Mouse (Mus musculus) hindbrain, embryonic 12.5 days (tissue): ENCODE data around the gene Gm6169. TPM values are rescaled to one million over a fixed set of nuclear protein-coding genes. Genes with fewer than 3 reads are reported as not detected.
"Not testable (repeated sequence)": the region's sequence is repeated elsewhere in the genome, so short reads cannot be mapped to it uniquely, and the experiment has no call there.

Source experiments
- ATAC-seq: fragments of 200-750 bp; cut with Nextera tagmentation; 2 replicates; pipeline ENCODE4 v1.8.0; 2017; ENCODE audit warnings: moderate TSS enrichment; ENCODE audit not compliant: low FRiP score
- H3K27ac ChIP-seq: fragments of 300-500 bp; sonication (generic); 2 replicates; pipeline ENCODE4 v1.5.1; 2016; ENCODE audit warnings: mild to moderate bottlenecking
- H3K27me3 ChIP-seq: fragments of 300-500 bp; sonication (generic); 2 replicates; pipeline ENCODE4 v1.6.1; 2016; ENCODE audit warnings: mild to moderate bottlenecking
- H3K36me3 ChIP-seq: fragments of 300-500 bp; sonication (generic); 2 replicates; pipeline ENCODE4 v1.6.1; 2016; ENCODE audit warnings: mild to moderate bottlenecking
- H3K4me1 ChIP-seq: fragments of 300-500 bp; sonication (generic); 2 replicates; pipeline ENCODE4 v1.6.1; 2016
- H3K4me2 ChIP-seq: fragments of 300-500 bp; sonication (generic); replicated peaks from 2 replicates; pipeline ENCODE4 v1.6.1; 2016; ENCODE audit warnings: mild to moderate bottlenecking
- H3K4me3 ChIP-seq: fragments of 300-500 bp; sonication (generic); 2 replicates; pipeline ENCODE4 v1.5.1; 2016; ENCODE audit warnings: mild to moderate bottlenecking
- H3K9ac ChIP-seq: fragments of 300-500 bp; sonication (generic); 2 replicates; pipeline ENCODE4 v1.6.1; 2016; ENCODE audit warnings: mild to moderate bottlenecking, moderate library complexity
- H3K9me3 ChIP-seq: fragments of 300-500 bp; sonication (generic); replicated peaks from 2 replicates; pipeline ENCODE4 v1.6.1; 2016; ENCODE audit warnings: mild to moderate bottlenecking
- WGBS: fragments of 180-500 bp; shearing (Covaris S2); methylation state at CpG from one replicate; pipeline ENCODE4 v1.1.7; 2016; 5-methylcytosine and 5-hydroxymethylcytosine counted together
- polyA plus RNA-seq: library from polyadenylated mRNA; unstranded; fragments of >200 nt; fragmentation: Nextera tagmentation; extraction: Ambion mirVana; gene quantifications from 2 replicates; pipeline ENCODE4 v1.2.1, GENCODE M21; 2016

The Gm6169 gene
- polyA plus RNA-seq, 1 experiment from 2014 or later = 1.4 TPM

DNA sequence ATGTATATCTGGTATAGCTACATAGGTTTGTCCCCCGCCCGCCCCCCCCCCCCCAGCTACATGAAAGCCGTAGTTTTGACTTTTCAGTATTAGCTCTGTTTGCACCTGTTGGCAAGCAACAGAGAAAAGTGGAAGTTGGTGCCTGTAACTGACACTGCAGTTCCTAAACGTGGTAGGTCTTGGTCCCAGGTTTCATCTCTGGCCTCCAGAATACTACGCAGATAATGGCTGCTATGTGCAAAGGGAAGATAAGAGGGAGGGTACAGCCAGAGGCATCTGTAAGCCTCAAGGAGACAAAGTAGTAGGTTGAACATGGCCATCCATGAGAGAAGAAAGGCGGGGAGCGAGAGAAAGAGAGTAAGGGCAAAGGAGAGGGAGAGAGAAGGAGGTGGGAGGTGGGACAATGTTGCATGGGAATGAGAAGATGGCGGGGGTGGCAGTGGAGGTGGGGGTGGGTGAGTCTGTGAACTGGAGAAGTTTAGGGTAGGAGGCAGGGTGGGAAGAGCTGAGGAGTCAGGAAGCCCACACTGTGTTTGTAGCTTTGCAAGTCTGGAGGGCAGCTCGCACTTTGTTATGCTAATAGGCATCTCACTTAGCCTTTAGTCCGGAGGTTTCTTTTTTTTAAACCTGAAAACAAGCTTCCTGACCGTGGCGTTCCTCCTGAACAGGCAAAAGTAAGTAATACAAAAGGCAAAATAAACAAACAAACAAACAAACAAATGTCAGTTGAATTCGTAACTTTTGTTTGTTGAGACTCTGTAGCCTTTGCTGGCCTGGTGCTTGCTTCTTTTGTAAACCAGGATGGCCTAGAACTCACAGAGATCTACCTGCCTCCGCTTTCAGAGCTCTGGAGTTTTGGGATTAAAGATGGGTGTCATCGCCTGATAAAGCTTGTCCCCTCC is 32.1 kb downstream of the Gm6169 start, which contains the start of gene Fam169a:
Gene Fam169a (plus strand): TSS at position 638 of the 902 bp plus-strand sequence.
- Histone ChIP-seq H3K4me3 (no peak within 1 kb of the TSS), H3K9me3 (no peaks in the 10 kb centered on the region), H3K9ac (no peak within 1 kb of the TSS), H3K4me1 (peaks cover 9% of the 10 kb centered on the region; the same call in 1 of the 2 replicates), H3K4me2 (no peak within 1 kb of the TSS), H3K27ac (no peak within 1 kb of the TSS), H3K27me3 (peaks cover 20% of the 10 kb centered on the region), H3K36me3 (no peaks in the 10 kb centered on the region)
- ATAC-seq = no peak
- 31% methylated on average over 15 of the region's 15 CpGs for WGBS

DNA sequence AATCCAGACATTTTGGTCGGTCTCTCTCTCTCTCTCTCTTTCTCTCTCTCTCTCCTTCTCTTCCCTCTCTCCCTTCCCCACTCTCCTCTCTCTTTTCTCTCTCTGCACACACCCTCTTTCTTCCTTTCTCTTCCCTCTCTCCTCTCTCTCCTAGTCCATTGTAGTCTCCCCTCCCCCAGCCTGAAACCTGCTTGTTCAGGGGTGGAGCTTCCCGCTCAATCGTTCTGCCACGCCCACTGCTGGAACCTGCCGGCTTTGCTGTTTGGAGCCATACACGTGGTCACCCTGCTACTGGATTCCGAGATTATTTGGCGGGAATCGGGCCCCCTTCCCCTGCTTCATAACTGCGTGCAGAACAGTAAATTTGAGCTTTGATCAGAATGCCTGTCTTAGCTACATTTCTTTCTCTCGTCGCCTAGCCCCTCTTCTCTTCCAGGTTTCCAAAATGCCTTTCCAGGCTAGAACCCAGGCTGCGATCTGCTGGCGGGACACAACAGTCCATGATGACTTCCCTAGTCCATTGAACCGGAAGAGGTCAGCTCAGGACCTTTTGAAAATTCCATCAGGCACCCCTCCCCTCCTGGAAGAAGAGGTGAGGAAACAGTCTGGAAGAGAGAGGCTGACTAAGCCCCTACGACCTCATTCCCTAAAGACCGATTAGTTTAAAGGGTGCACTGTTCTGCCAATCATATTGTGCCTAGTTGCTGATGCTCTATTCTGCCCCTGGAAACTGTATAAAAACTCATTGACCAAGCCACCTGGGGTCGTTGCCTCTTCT is 34.0 kb downstream of the Gm6169 start:
- 41% methylated on average over 18 of the region's 18 CpGs for WGBS
- H3K27ac ChIP-seq, H3K4me2 ChIP-seq, ATAC-seq, H3K36me3 ChIP-seq, H3K4me3 ChIP-seq, H3K9me3 ChIP-seq, H3K4me1 ChIP-seq, H3K9ac ChIP-seq: not testable (repeated sequence)
- peaks cover 19% of the 10 kb centered on the region for H3K27me3 ChIP-seq

DNA sequence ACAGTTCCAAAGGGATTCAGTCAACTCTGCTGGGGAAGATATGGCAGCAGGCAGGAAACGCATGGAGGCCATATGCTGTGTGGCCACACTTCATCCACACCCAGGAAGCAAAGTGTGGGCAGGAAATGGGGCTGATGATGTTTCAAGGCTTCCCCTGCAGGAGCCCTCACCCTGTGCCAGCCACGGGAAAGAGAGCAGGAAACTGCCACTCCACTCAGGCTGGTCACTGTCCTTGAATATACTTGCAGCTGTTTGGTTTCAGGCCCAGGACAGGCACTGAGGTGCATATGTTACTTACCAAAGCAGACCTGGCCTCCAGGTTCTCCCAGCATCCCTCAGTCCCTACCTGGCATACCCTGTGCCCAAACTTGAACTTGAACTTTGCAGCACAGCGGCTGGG is 34.6 kb downstream of the Gm6169 start:
- Histone ChIP-seq H3K9me3 (no peaks in the 10 kb centered on the region), H3K4me2 (no peak overlapping the region), H3K36me3 (no peaks in the 10 kb centered on the region), H3K27me3 (peaks cover 15% of the 10 kb centered on the region), H3K4me1 (peaks cover 9% of the 10 kb centered on the region; the same call in 1 of the 2 replicates), H3K9ac (no peak overlapping the region), H3K4me3 (no peak overlapping the region), H3K27ac (no peak overlapping the region)
- 57% methylated on average over 3 of the region's 3 CpGs for WGBS
- ATAC-seq = no peak

DNA sequence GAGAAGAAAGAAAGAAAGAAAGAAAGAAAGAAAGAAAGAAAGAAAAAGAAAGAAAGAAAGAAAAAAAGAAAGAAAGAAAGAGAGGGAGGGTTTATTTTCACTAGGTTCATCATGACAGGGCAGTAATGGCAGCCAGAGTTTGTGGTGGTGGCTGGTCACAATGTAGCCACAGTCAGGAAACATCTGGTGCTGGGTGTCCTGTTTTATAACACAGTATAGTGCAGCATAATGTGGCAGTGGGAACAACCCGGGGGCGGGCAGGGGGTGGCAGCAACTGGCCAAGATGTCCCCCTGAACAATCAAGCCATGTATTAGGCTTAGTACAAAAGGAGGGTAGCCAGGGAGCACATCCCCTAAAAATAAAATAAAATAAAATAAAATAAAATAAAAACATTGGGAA is 35.6 kb downstream of the Gm6169 start:
- H3K4me2 ChIP-seq = no peak overlapping the region
- no peak overlapping the region for H3K9ac ChIP-seq
- H3K27ac ChIP-seq = no peak overlapping the region
- H3K4me3 ChIP-seq = no peak overlapping the region
- WGBS = 95% methylated on average over 2 of the region's 2 CpGs
- H3K36me3 ChIP-seq = no peaks in the 10 kb centered on the region
- no peaks in the 10 kb centered on the region for H3K9me3 ChIP-seq
- ATAC-seq = no peak
- H3K4me1 ChIP-seq = peaks cover 9% of the 10 kb centered on the region; the same call in 1 of the 2 replicates
- H3K27me3 ChIP-seq = peaks cover 15% of the 10 kb centered on the region

DNA sequence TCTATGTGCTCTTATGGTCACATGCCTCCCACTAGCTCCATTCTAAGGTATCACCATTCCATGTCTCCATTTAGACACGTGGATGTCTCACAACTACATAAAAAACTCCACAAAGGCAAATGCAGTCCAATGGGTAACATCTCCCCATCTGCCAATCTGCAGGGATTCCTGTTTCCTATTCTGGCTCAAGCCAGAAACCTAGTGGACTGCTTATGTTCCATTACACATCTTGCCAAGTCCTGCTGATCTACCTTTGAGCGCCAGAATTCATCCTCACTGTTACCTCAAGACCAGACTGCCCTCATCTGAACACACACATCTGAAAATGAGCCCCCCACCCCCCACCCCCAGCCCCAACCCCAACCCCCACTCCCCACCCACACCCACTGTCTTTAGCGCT is 36.9 kb downstream of the Gm6169 start:
- Histone ChIP-seq H3K9ac (no peak overlapping the region), H3K4me2 (no peak overlapping the region), H3K9me3 (no peaks in the 10 kb centered on the region), H3K27me3 (peaks cover 6% of the 10 kb centered on the region; the same call in 1 of the 2 replicates), H3K27ac (no peak overlapping the region), H3K4me3 (no peak overlapping the region), H3K4me1 (peaks cover 4% of the 10 kb centered on the region; the same call in 1 of the 2 replicates), H3K36me3 (no peaks in the 10 kb centered on the region)
- 88% methylated on average over 3 of the region's 3 CpGs for WGBS
- ATAC-seq = no peak

DNA sequence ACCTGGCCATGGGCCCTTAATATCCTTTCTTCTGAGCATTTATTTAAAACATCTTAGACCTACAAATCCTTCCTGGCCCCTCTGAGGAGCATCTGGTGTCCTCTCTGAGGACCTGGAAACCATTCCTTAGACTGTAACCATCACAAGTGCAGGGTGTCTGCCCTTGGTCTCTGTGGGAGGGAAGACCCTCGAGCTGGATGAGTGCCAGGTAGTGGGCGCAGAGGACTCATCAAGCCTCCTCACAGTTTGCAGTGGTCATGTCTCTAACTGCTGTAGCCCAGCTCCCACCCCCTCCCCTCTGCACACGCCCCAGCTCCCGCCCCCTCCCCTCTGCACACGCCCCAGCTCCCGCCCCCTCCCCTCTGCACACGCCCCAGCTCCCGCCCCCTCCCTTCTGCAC is 38.7 kb downstream of the Gm6169 start:
- H3K9ac ChIP-seq = no peak overlapping the region
- no peak overlapping the region for H3K4me2 ChIP-seq
- H3K4me3 ChIP-seq = no peak overlapping the region
- no peaks in the 10 kb centered on the region for H3K9me3 ChIP-seq
- H3K27ac ChIP-seq = no peak overlapping the region
- no peak for ATAC-seq
- H3K36me3 ChIP-seq = no peaks in the 10 kb centered on the region
- no peaks in the 10 kb centered on the region for H3K4me1 ChIP-seq
- H3K27me3 ChIP-seq = no peaks in the 10 kb centered on the region
- WGBS = 52% methylated on average over 3 of the region's 8 CpGs

DNA sequence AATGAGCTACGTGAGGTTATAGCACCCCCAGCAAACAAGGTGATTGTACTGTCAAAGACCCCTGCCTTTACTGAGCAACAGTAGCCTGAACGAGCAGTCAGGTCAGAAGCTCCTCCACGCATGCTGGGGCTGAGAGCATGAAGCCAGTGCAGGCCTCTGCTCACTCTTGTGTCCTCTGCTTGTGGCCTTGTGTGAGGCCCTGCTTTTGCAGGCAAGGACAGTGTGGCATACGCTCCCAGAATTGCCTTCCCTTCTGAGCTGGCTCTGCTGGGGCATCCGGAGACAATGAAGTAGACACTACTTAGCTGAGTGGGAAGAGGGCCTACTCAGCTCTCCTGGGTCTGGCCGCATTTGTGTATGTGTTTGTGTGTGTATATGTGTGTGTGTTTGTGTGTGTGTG is 39.3 kb downstream of the Gm6169 start:
- WGBS = 90% methylated on average over 6 of the region's 6 CpGs
- no peak for ATAC-seq
- Histone ChIP-seq H3K27ac (no peak overlapping the region), H3K36me3 (no peaks in the 10 kb centered on the region), H3K4me3 (no peak overlapping the region), H3K9me3 (no peaks in the 10 kb centered on the region), H3K4me1 (no peaks in the 10 kb centered on the region), H3K4me2 (no peak overlapping the region), H3K27me3 (no peaks in the 10 kb centered on the region), H3K9ac (no peak overlapping the region)

DNA sequence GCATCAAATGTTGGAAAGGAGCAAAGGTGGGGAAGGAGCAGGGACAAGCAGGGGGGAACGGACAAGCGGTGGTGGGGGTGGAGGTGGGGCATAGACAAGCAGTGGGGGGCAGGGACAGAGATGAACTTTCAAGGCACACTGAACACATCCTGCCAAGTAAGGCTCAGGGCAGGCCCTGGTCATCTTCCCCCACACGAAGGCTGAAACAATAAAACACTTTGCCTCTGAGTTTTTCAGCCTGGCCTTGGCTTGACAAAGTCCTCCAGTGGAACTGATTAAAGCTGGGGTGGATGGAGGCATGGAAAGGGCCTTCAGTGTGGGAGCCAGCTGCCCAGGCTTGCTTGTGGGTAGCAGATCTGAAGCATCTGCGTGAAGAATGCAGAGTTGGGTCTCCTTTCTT is 41.2 kb downstream of the Gm6169 start:
- H3K9me3 ChIP-seq = no peaks in the 10 kb centered on the region
- H3K27me3 ChIP-seq = no peaks in the 10 kb centered on the region
- H3K4me1 ChIP-seq = no peaks in the 10 kb centered on the region
- WGBS = 56% methylated on average over 4 of the region's 4 CpGs
- no peak overlapping the region for H3K4me2 ChIP-seq
- H3K4me3 ChIP-seq = no peak overlapping the region
- no peak for ATAC-seq
- no peak overlapping the region for H3K9ac ChIP-seq
- H3K36me3 ChIP-seq = no peaks in the 10 kb centered on the region
- H3K27ac ChIP-seq = no peak overlapping the region

DNA sequence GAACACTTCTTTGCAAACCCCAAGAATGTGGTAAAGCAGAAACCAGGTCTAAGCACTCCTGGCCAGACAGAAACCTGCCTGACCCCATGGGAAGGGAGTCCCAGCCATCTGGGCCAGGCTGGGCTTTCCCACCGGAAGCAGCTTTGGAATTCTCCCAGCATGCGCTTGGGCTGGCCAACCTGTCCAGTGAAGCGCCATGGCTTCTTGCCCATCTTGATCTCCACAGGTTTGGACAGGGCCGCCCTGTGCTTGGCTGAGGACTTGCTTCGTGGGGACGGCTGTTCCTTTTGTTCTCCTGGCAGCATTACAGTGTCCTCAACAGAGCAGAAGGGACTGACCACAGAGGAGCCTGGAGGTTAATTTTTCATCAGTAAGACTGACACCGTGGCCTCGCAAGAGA is 45.2 kb downstream of the Gm6169 start:
- Histone ChIP-seq H3K36me3 (no peaks in the 10 kb centered on the region), H3K4me3 (no peak overlapping the region), H3K4me2 (no peak overlapping the region), H3K9ac (no peak overlapping the region), H3K27ac (no peak overlapping the region), H3K27me3 (no peaks in the 10 kb centered on the region), H3K9me3 (no peaks in the 10 kb centered on the region), H3K4me1 (no peaks in the 10 kb centered on the region)
- ATAC-seq = no peak
- 79% methylated on average over 8 of the region's 8 CpGs for WGBS

DNA sequence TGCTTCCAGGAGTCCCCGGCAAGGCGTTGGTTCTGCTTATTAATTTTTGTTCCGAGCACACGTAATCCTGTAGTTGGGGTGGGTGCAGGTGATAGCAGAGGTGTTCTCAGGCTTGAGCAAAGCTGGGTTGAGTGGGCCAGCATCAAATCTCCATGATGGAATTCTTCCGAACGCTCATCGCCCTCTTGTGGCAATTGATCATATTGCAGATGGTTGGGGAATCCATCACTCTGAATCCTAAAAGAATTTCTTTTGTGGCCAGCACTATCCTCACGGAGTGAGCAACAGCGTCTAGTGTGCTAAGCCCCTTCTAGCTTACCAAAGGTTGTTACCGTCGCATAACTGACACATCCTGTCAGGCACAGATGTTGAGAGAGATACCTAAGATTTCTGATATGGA is 46.4 kb downstream of the Gm6169 start:
- ATAC-seq = 0 out of 2 replicates have a peak, but pooled peaks have one; percentile 16
- H3K4me2 ChIP-seq = no peak overlapping the region

DNA sequence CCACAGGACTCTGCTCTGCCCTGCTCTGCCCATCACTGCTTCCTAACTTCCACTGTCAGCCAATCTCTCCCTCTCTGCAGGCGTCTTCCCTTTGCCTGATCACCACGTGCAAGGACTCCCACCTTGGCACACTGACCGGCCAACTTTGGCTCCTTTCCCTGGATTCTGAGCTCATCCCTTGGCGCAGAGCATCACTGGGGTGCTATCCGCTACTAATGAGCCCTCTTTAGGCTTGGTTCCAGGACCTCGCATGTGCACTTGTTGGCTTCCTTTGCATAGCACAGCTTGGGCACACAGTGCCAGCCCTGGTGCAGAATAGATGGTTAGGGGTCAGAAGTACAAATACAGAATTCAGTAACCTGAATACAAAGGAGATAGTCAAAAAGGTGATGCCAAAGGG is 47.9 kb downstream of the Gm6169 start:
- no peak overlapping the region for H3K9ac ChIP-seq
- no peaks in the 10 kb centered on the region for H3K36me3 ChIP-seq
- H3K9me3 ChIP-seq = no peaks in the 10 kb centered on the region
- no peak overlapping the region for H3K27ac ChIP-seq
- no peak overlapping the region for H3K4me2 ChIP-seq
- no peaks in the 10 kb centered on the region for H3K27me3 ChIP-seq
- H3K4me1 ChIP-seq = no peaks in the 10 kb centered on the region
- H3K4me3 ChIP-seq = no peak overlapping the region
- no peak for ATAC-seq
- 80% methylated on average over 6 of the region's 6 CpGs for WGBS

More for the DNA sequence above, 46.4 kb downstream of the Gm6169 start:
- Histone ChIP-seq H3K27me3 (no peaks in the 10 kb centered on the region), H3K9me3 (no peaks in the 10 kb centered on the region), H3K27ac (no peak overlapping the region), H3K36me3 (no peaks in the 10 kb centered on the region), H3K9ac (no peak overlapping the region), H3K4me3 (no peak overlapping the region), H3K4me1 (no peaks in the 10 kb centered on the region)
- 18% methylated on average over 11 of the region's 11 CpGs for WGBS
